Mouse (Mus musculus) layer of hippocampus, adult 2 months (tissue): ENCODE data around the gene Col6a2. TPM values are rescaled to one million over a fixed set of nuclear protein-coding genes. Genes with fewer than 3 reads are reported as not detected.

ENCODE experiments used
- DNase-seq, 2 experiments: peaks; one replicate each; pipeline ENCODE4 v3.0.0; 2022; ENCODE audit warnings: low spot score in 2 of 2
- H3K27ac ChIP-seq: fragments of 200-600 bp; 2 replicates; pipeline ENCODE4 v1.8.1; 2022
- H3K4me3 ChIP-seq: fragments of 200-600 bp; 2 replicates; pipeline ENCODE4 v1.8.1; 2022; ENCODE audit warnings: mild to moderate bottlenecking
- CTCF ChIP-seq: fragments of 200-600 bp; conservative IDR thresholded peaks from 2 replicates; pipeline ENCODE4 v1.8.1; 2022; ENCODE audit warnings: antibody characterized with exemption, mild to moderate bottlenecking, moderate library complexity
- long read RNA-seq, 2 experiments: library from polyadenylated mRNA; stranded (forward); transcript quantifications; one replicate each; pipeline ENCODE4 v2.0.0; 2021; ENCODE audit warnings: borderline mapping rate in 2 of 2
- total RNA-seq, 2 experiments: library from RNA; stranded (reverse); gene quantifications; 2 replicates each; pipeline ENCODE4 v1.2.3; 2021

Gene Col6a2
- 1 to 10 TPM; 4.7 to 4.8 TPM for total RNA-seq
- long read RNA-seq, experiment 1, partial matches to known transcripts = 0 of 3 reads
- long read RNA-seq, experiment 1, other reads (novel, unspliced or antisense) = 0 of 3 reads
- long read RNA-seq, experiment 2, partial matches to known transcripts = 1 of 3 reads
- long read RNA-seq, experiment 2, other reads (novel, unspliced or antisense) = 0 of 3 reads

- no peak within 1 kb of the TSS for H3K27ac ChIP-seq
- TF ChIP-seq CTCF = peak; percentile 81
These were observed at the start of gene Col6a2 for GRCm38 (mm10) chr10:76622928-76623680. TSS of gene Col6a2 (minus strand) at chr10:76623630.

GRCm38 (mm10) chr10:76671939-76672338 lies 48.5 kb upstream of the Col6a2 start:
- Histone ChIP-seq H3K4me3 (no peak overlapping the region), H3K27ac (no peak overlapping the region)
- no peak for DNase-seq
- no peak for TF ChIP-seq CTCF

More at GRCm38 (mm10) chr10:76622928-76623680, at the start of gene Col6a2:
- peak within 1 kb of the TSS; percentile 44 for H3K4me3 ChIP-seq
- peak; percentile 52 to 84 for DNase-seq

GRCm38 (mm10) chr10:76668947-76669284 lies 45.5 kb upstream of the Col6a2 start:
- DNase-seq = peak; percentile 78 to 92
- Histone ChIP-seq H3K27ac (peak overlapping the region; percentile 75; the same call in 1 of the 2 replicates), H3K4me3 (no peak overlapping the region)
- TF ChIP-seq CTCF = peak; percentile 25; the same call in 1 of the 2 replicates

GRCm38 (mm10) chr10:76668261-76668946 lies 45.0 kb upstream of the Col6a2 start:
- H3K27ac ChIP-seq = peak overlapping the region; percentile 61
- no peak for TF ChIP-seq CTCF
- no peak for DNase-seq
- no peak overlapping the region for H3K4me3 ChIP-seq

DNA sequence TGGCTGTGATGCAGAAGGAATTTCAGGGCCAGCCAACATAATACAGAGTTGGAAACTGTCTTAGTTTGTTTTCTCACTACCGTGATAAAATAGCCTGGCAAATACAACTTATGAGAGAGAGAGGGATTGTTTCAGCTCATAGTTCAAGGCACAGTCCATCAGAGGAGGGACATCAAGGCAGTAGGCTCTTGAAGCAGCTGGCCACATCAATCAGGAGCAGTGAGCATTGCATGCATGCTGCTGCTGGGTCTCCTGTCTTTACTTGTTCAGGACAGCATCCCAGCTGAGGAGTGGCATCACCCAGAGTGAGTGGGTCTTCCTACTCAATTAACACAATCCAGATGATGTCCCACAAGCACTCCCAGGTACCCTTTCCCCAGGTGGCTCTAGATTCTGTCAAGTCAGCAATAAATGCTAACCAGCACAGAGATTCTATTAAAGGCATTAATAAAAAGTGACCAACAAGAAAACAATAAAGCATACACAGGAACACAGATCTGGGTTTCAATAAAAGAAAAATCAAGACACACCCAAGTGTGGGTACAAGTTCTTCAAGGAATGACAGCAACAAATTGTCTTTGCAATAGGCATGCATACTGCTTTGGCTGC lies 43.9 kb upstream of the Col6a2 start:
- no peak for TF ChIP-seq CTCF
- H3K27ac ChIP-seq = no peak overlapping the region
- H3K4me3 ChIP-seq = no peak overlapping the region
- DNase-seq = no peak

DNA sequence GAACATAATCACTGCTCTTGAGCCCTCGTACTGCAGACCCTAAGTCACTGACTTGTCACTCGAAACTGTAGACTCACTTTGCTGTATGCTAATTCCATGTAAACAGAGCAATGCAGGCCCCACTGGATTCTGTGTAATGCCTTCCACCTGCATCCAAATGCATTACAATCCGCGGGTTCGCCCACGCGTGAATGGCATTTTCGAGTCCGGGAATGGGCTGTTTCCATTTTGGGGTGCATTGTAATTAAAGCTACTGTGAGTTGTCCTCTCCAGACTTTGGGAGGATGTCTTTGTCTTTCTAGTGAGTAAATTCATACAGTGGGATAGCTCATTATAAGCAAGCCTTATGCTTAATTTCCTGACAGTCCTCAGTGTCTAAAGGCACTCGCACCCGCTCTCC lies 42.1 kb upstream of the Col6a2 start:
- DNase-seq = no peak
- Histone ChIP-seq H3K4me3 (no peak overlapping the region), H3K27ac (no peak overlapping the region)
- no peak for TF ChIP-seq CTCF

DNA sequence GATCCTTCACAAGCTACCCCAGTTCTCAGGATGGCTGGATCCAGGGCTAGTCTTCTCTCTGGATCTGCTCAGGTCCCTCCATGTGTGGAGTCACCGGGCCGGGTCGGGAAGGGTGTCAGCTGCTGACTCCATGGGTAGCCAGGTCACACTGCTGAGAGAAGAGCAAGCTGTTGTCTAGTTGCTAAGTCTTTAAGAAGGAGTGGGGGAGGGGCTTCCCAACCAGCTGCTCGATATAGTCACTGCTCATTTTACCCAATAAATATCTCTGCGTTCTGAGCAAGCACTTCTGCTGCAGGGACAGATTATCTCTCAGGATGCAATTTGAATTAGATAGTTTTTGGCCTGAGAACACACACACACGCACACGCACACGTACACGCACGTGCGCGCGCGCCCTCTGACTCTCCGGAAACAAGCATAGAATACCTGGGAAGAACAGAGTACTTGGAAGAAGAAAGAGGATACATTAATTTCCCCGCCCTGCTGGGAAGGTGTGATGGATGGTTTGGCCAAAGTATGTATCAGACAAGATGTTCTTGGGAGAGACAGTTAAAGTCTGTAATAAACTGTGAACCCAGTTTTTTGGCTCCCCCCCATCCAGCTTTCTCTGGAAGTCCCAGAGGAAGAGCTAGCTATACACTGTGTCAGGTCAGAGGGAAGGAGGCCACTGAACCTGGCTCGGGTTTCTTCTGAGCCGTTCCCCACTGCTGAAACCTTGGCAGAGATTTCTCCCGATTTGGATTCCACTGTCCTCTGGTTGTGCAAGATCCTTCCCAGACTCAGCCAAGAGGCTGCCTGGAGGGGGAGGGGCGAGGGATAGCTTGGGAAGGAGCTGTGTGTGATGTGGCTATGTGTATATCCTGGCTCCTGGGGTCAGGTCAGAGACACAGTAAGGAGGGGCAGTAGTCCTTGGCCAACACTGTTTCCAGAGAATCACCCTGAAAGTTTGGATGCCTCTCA lies 41.0 kb upstream of the Col6a2 start:
- no peak for TF ChIP-seq CTCF
- H3K27ac ChIP-seq = no peak overlapping the region
- DNase-seq = no peak
- no peak overlapping the region for H3K4me3 ChIP-seq

DNA sequence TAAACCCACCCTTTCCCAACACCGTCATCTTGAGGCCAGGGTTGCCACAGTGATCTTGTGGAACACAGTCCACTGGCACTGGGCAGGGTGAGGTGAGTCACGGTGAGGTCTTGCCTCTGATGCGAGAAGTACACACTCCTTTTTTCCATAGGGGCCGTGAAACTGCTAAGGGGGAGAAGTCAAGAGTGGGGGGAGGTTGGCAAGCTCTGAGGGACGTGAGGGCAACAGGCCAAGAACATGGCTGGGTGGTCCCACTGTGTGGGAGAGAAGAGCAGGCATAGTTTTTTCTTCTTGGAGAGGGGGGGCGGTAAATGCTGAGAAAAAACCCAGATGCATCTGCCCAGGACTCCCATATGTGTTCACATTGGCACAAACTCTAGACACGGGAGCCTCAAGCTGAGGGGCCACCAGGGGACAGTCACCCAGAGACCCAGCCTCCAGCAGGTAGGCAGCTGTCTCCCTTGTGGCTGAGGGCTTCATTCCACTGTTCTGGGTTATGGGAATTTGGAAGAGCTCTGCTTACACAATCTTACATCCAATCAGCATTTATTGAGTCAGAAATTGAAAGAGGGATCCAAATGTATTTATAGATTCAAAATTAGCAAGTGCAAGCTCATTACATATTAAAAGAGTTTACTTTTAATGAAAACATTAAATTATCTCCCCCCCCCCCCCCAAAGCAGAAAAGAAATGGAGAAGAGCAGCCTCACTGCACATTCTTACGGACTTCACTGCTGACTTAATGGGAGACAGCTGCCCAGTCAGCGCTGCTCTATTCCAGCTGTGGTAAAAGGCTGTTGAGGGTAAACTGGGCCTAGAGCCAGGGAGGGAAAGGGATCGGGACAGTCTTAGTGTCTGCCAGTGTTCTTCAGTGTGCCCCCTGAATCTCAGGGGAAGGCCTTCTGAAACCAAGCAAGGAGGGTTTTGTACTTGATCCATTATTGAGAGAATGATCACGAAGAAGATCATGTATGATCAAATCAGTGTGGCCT lies 30.2 kb upstream of the Col6a2 start:
- Histone ChIP-seq H3K4me3 (no peak overlapping the region), H3K27ac (no peak overlapping the region)
- TF ChIP-seq CTCF = no peak
- DNase-seq = no peak

GRCm38 (mm10) chr10:76650662-76651342 lies 27.4 kb upstream of the Col6a2 start:
- Histone ChIP-seq H3K27ac (no peak overlapping the region), H3K4me3 (no peak overlapping the region)
- no peak for DNase-seq
- TF ChIP-seq CTCF = no peak

DNA sequence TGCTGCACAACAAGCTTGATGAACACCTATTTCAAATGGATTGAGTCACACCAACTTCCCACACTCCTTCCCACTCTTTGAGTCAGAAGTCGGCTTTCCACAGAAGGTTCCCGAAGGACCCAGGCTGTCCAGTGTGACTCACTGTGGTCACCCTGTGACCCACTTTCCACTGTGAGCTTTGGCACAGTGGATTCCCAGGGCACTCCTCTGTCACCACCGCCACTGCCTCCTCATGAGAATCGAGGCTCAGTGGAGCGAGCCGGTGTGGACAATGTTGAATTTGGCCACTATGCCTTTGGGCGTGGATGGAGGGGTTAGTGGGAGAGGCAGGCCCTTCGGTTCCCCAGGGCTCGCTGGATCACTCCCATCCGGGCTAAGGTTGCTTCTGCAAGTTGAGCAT lies 25.3 kb upstream of the Col6a2 start:
- Histone ChIP-seq H3K27ac (no peak overlapping the region), H3K4me3 (no peak overlapping the region)
- no peak for DNase-seq
- no peak for TF ChIP-seq CTCF
